Mouse (Mus musculus): ENCODE results near the gene Cpeb1.

DNA sequence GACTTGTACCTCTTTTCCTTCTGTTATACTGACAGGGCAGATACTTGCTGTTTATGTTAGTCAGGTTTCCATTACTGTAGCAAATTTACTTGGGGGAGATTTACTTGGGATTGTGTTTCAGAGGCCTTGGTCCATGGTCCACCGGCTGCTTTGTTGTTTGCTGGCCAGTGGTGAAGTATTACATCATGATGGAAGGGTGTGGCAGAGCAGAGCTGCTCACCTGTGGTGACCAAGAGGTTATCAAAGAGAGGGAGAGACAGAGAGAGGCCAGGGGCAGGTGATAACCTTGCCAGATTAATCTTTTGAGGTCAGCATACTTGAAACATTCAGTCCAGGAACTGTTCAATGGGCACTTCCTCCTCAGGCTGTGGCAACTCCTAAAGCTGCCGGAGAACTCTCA is 45.8 kb upstream of the Cpeb1 start:
- TF ChIP-seq CTCF (IDR thresholded peaks at IDR 0.05; ENCODE audit: low read depth, low read length): no peak
- no peak for TF ChIP-seq POLR2A (IDR thresholded peaks at IDR 0.05; ENCODE audit: extremely low read depth, insufficient read depth, low read length)
